Mouse (Mus musculus): ENCODE measurements at regions not wholly inside any gene's neighbourhood (a gene's known extent, or its start where the extent isn't known, plus 50 kb on each side); places are given as distances from the start of the nearest gene placed in this dataset.
"Not testable (repeated sequence)": the region's sequence is repeated elsewhere in the genome, so short reads cannot be mapped to it uniquely, and the experiment has no call there.

DNA sequence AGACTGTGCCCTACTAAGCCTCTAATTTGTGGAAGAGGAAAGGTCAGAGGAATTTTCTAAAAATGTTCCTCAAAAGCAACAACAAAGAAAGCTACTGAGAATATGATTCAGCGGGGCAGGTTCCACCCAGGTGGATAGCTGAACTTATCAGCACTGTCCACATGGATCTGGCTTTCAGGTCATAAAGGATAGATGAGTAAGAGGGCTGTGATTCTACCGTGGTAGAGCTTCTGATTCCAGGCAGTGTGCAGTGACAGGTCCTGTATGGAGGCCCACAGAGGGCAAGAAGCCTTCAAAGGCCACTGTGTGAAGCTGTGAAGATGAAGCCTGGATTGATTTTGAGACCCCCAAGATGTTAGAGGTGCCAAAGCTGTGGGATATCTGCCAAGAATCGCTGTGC lies 51.8 kb downstream of the Teddm3 start:
- not testable (repeated sequence) for H3K9ac ChIP-seq (replicated peaks; ENCODE audit: low read length); H3K27me3 ChIP-seq (ENCODE audit: control insufficient read depth, insufficient read depth, low read length); DNase-seq; H3K4me1 ChIP-seq (ENCODE audit: control insufficient read depth, insufficient read depth, low read length); H3K4me2 ChIP-seq (ENCODE audit: low read length); ATAC-seq (ENCODE audit: low FRiP score, low TSS enrichment); H3K27ac ChIP-seq (replicated peaks; ENCODE audit: low read depth, low read length); H3K9me3 ChIP-seq (ENCODE audit: control insufficient read depth, low read length); H3K4me3 ChIP-seq (replicated peaks; ENCODE audit: low read depth, low read length); H3K36me3 ChIP-seq (ENCODE audit: control insufficient read depth, insufficient read depth, low read length)
- WGBS: 82% methylated on average over 3 of the region's 3 CpGs

- not testable (repeated sequence) for DNase-seq; H3K9ac ChIP-seq (replicated peaks; ENCODE audit: low read length); H3K4me2 ChIP-seq (ENCODE audit: low read length); H3K4me3 ChIP-seq (replicated peaks; ENCODE audit: low read depth, low read length); H3K27ac ChIP-seq (replicated peaks; ENCODE audit: low read depth, low read length); H3K4me1 ChIP-seq (ENCODE audit: control insufficient read depth, insufficient read depth, low read length); H3K9me3 ChIP-seq (ENCODE audit: control insufficient read depth, low read length); H3K36me3 ChIP-seq (ENCODE audit: control insufficient read depth, insufficient read depth, low read length); ATAC-seq (ENCODE audit: low FRiP score, low TSS enrichment); H3K27me3 ChIP-seq (ENCODE audit: control insufficient read depth, insufficient read depth, low read length)
- 84% methylated on average over 2 of the region's 2 CpGs for WGBS
Observed at GRCm38 (mm10) chr16:21100126-21100525, 53.7 kb downstream of the Teddm3 start.

GRCm38 (mm10) chr16:21074779-21075148 lies 79.0 kb downstream of the Teddm3 start:
- Histone ChIP-seq H3K4me3 (replicated peaks; ENCODE audit: low read depth, low read length) (no peak overlapping the region), H3K27ac (replicated peaks; ENCODE audit: low read depth, low read length) (no peak overlapping the region), H3K36me3 (ENCODE audit: control insufficient read depth, insufficient read depth, low read length) (no peaks in the 10 kb centered on the region), H3K4me2 (ENCODE audit: low read length) (no peak overlapping the region), H3K4me1 (ENCODE audit: control insufficient read depth, insufficient read depth, low read length) (no peaks in the 10 kb centered on the region), H3K9ac (replicated peaks; ENCODE audit: low read length) (no peak overlapping the region), H3K27me3 (ENCODE audit: control insufficient read depth, insufficient read depth, low read length) (no peaks in the 10 kb centered on the region), H3K9me3 (ENCODE audit: control insufficient read depth, low read length) (no peaks in the 10 kb centered on the region)
- 64% methylated on average over 5 of the region's 5 CpGs for WGBS
- no peak for ATAC-seq (ENCODE audit: low FRiP score, low TSS enrichment)
- DNase-seq: no peak

DNA sequence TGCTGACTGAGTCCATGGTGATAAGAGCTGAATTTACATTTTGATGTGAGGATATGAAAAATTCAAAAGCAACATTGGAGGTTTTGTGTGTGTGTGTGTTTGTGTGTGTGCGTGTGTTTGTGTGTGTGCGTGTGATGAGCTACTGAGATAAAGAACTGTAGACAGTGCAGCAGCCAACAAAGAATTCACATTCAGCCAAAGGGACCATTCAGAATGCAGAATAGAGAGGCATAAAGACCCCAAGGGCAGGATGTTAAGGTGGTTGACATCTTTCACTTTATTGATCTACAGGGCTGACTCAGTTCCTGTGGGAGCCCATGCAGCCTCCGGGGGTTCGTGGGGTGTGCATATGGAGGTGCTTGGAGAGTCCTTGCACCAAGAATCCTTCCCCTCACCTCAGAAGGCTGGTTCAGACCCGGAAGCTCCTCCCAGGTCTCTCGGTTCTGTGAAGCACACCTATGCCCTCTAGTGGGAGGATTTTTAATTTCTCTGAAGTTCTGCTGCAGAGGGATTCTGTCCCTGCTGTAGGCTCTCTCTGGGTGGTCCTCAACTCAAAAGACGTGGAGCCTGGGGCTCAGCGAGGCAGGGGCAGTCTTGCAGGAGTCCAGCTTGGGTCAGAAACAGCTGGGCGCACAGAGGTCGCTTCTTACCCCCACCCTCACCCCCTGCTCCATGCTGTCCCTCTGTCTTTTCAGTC lies 79.6 kb downstream of the Teddm3 start:
- DNase-seq (peak; percentile 19), ATAC-seq (ENCODE audit: low FRiP score, low TSS enrichment) (peak; percentile 81)
- not testable (repeated sequence) for H3K27ac ChIP-seq (replicated peaks; ENCODE audit: low read depth, low read length); H3K4me1 ChIP-seq (ENCODE audit: control insufficient read depth, insufficient read depth, low read length); H3K36me3 ChIP-seq (ENCODE audit: control insufficient read depth, insufficient read depth, low read length); H3K9me3 ChIP-seq (ENCODE audit: control insufficient read depth, low read length); H3K4me3 ChIP-seq (replicated peaks; ENCODE audit: low read depth, low read length); H3K27me3 ChIP-seq (ENCODE audit: control insufficient read depth, insufficient read depth, low read length); H3K9ac ChIP-seq (replicated peaks; ENCODE audit: low read length)
- peak overlapping the region; percentile 17; the same call in 1 of the 2 replicates for H3K4me2 ChIP-seq (ENCODE audit: low read length)
- 30% methylated on average over 8 of the region's 10 CpGs for WGBS

DNA sequence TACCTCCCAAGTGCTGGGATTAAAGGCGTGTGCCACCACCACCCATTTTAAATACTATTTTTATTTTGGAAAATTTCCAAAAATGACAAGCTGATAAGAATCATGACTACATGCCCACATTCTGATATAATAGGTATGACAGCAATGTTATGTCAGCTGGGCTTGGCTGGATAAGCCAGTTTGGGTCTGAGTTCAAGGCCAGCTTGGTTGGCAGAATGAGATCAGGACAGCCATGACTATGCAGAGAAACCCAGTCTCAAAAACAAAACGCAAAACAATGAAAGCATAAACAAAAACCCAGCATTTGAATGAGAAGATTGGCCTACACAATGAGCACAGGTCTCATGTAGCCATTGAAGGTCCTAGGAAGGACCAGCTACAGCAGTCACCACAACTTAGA lies 93.6 kb downstream of the Teddm3 start:
- ATAC-seq (ENCODE audit: low FRiP score, low TSS enrichment) (no peak), DNase-seq (no peak)
- H3K4me2 ChIP-seq (ENCODE audit: low read length): no peak overlapping the region
- H3K9me3 ChIP-seq (ENCODE audit: control insufficient read depth, low read length): no peaks in the 10 kb centered on the region
- no peaks in the 10 kb centered on the region for H3K36me3 ChIP-seq (ENCODE audit: control insufficient read depth, insufficient read depth, low read length)
- H3K4me1 ChIP-seq (ENCODE audit: control insufficient read depth, insufficient read depth, low read length): no peaks in the 10 kb centered on the region
- no peaks in the 10 kb centered on the region for H3K27me3 ChIP-seq (ENCODE audit: control insufficient read depth, insufficient read depth, low read length)
- WGBS: 82% methylated on average over 2 of the region's 2 CpGs
- H3K27ac ChIP-seq (replicated peaks; ENCODE audit: low read depth, low read length): no peak overlapping the region
- no peak overlapping the region for H3K4me3 ChIP-seq (replicated peaks; ENCODE audit: low read depth, low read length)
- no peak overlapping the region for H3K9ac ChIP-seq (replicated peaks; ENCODE audit: low read length)

DNA sequence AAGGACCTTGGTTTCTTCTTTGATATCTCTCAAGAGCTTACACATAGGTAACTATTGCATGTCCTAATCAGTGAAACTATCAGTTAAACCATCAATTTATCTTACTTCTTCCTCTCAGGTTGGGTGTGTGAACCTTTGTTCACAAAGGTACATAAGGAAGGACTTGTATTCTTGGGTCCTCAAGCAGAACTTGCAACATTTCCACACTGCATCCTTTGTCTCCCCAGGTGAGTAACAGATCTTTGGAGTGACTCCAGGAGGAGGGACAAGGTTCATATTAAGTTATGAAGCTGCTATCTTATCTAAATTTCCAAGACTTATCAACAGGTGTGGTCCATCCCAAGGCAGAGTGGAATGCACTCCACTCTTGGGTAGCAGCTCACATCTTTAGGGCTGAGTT lies 99.0 kb downstream of the Teddm3 start:
- H3K9me3 ChIP-seq (ENCODE audit: control insufficient read depth, low read length): 0 out of 2 replicates have a peak, but pooled peaks cover 4% of the 10 kb centered on the region
- no peak overlapping the region for H3K4me2 ChIP-seq (ENCODE audit: low read length)
- DNase-seq: no peak
- no peaks in the 10 kb centered on the region for H3K27me3 ChIP-seq (ENCODE audit: control insufficient read depth, insufficient read depth, low read length)
- no peaks in the 10 kb centered on the region for H3K4me1 ChIP-seq (ENCODE audit: control insufficient read depth, insufficient read depth, low read length)
- no peak overlapping the region for H3K9ac ChIP-seq (replicated peaks; ENCODE audit: low read length)
- no peaks in the 10 kb centered on the region for H3K36me3 ChIP-seq (ENCODE audit: control insufficient read depth, insufficient read depth, low read length)
- no peak for ATAC-seq (ENCODE audit: low FRiP score, low TSS enrichment)
- H3K4me3 ChIP-seq (replicated peaks; ENCODE audit: low read depth, low read length): no peak overlapping the region
- H3K27ac ChIP-seq (replicated peaks; ENCODE audit: low read depth, low read length): no peak overlapping the region

DNA sequence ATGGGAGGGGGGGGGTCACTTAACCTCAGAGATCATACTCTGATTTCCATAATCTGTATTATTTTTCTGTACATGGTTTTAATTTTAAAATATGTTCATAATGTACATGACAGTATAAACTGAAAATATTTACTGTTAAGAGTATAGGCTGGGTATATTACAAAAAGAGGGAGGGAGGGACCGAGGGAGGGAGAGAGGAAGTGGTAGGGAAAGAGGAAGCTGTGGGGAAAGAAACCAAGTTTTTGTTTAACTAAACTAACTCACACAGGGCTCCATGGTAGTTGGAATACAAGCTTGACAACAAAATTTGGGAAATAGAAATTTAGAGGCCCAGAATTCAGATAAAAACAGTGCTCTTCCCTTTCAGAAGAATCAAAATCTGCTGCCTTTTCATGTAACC lies 131.7 kb downstream of the Teddm3 start:
- H3K27ac ChIP-seq (replicated peaks; ENCODE audit: low read depth, low read length); H3K9me3 ChIP-seq (ENCODE audit: control insufficient read depth, low read length); H3K27me3 ChIP-seq (ENCODE audit: control insufficient read depth, insufficient read depth, low read length); H3K4me1 ChIP-seq (ENCODE audit: control insufficient read depth, insufficient read depth, low read length); DNase-seq; H3K9ac ChIP-seq (replicated peaks; ENCODE audit: low read length); H3K4me3 ChIP-seq (replicated peaks; ENCODE audit: low read depth, low read length); ATAC-seq (ENCODE audit: low FRiP score, low TSS enrichment); H3K36me3 ChIP-seq (ENCODE audit: control insufficient read depth, insufficient read depth, low read length); H3K4me2 ChIP-seq (ENCODE audit: low read length): not testable (repeated sequence)
- 93% methylated on average over 1 of the region's 1 CpGs for WGBS

DNA sequence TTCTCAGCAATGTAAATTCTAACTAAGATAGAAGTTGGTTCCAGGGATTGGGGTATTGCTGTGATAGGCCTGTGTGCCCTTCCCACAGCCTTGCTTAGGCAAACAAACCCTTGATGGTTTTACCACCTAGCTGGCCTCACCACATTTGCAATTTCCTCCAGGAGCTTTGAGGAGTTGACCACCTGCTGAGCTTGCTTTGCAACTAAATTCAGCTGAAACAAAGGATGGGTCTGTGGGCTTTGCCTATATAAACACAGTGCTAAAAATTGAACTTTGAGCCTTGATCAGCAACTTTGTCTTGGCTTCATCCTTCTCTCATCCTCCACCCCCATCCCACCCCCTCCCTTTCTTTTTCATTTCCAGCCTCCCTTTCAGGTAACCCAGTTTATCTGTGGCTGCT lies 148.9 kb downstream of the Teddm3 start:
- H3K9me3 ChIP-seq (ENCODE audit: control insufficient read depth, low read length): no peaks in the 10 kb centered on the region
- DNase-seq: no peak
- no peaks in the 10 kb centered on the region for H3K36me3 ChIP-seq (ENCODE audit: control insufficient read depth, insufficient read depth, low read length)
- no peak overlapping the region for H3K4me3 ChIP-seq (replicated peaks; ENCODE audit: low read depth, low read length)
- H3K27me3 ChIP-seq (ENCODE audit: control insufficient read depth, insufficient read depth, low read length): no peaks in the 10 kb centered on the region
- no peak overlapping the region for H3K4me2 ChIP-seq (ENCODE audit: low read length)
- H3K4me1 ChIP-seq (ENCODE audit: control insufficient read depth, insufficient read depth, low read length): no peaks in the 10 kb centered on the region
- no peak overlapping the region for H3K9ac ChIP-seq (replicated peaks; ENCODE audit: low read length)
- no peak for ATAC-seq (ENCODE audit: low FRiP score, low TSS enrichment)
- no peak overlapping the region for H3K27ac ChIP-seq (replicated peaks; ENCODE audit: low read depth, low read length)

GRCm38 (mm10) chr16:21001126-21001525 lies 152.7 kb downstream of the Teddm3 start:
- no peak overlapping the region for H3K4me3 ChIP-seq (replicated peaks; ENCODE audit: low read depth, low read length)
- H3K9me3 ChIP-seq (ENCODE audit: control insufficient read depth, low read length): no peaks in the 10 kb centered on the region
- H3K36me3 ChIP-seq (ENCODE audit: control insufficient read depth, insufficient read depth, low read length): no peaks in the 10 kb centered on the region
- DNase-seq (no peak), ATAC-seq (ENCODE audit: low FRiP score, low TSS enrichment) (no peak)
- no peak overlapping the region for H3K27ac ChIP-seq (replicated peaks; ENCODE audit: low read depth, low read length)
- H3K4me2 ChIP-seq (ENCODE audit: low read length): no peak overlapping the region
- H3K9ac ChIP-seq (replicated peaks; ENCODE audit: low read length): no peak overlapping the region
- WGBS: 86% methylated on average over 1 of the region's 1 CpGs
- H3K4me1 ChIP-seq (ENCODE audit: control insufficient read depth, insufficient read depth, low read length): no peaks in the 10 kb centered on the region
- H3K27me3 ChIP-seq (ENCODE audit: control insufficient read depth, insufficient read depth, low read length): no peaks in the 10 kb centered on the region

Measured in midbrain, embryonic 14.5 days (tissue).